ENCODE assay signal across 15 mouse cellular contexts in the genomic region with DNA sequence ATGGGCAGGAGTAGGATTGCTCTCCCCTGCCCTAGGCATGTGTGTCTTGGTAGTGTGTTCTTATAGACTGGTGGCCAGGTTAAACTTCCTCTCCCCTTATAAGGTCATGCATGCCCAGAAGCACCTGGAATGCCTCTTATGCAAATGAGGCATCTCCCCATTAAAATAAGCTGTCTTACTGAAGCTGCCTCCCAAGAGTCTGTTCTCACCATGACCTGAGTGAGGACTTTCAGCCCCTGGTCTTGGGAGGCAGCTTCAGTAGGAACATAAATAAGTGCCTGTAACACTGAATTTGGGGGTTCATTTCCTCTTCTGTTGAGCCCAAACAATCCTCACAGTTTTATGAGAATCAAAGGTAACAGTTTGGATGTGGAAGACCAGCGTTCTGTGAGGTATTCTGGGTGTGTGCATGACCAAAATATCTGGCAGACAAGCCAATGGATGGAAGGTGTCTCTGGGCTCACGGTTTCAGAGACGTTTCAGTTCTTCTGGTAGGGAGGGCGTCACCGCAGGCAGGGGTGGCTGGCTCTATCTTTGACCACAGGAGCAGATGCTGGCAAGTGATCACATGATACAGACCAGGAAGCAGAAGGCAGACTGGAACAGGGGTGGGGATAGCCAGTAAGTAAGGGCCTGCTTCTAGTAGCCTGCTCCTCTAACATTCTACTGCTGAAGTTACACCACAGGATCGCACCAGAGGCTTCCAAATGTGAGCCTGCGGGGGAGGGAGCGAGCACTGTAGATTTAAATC.
"Had no signal": no experiment of that assay in that cellular context is flagged by ENCODE, and none has a peak within 500 bp of the region (broad histone marks: within the 10 kb centered on the region; RNA-seq: fewer than 3 reads in every experiment).

No protein-coding gene starts in this region.

- H3K27ac ChIP-seq: kidney, embryonic 15.5 days; left cerebral cortex, adult 2 months; macrophage; midbrain, embryonic 10.5 days; midbrain, embryonic 15.5 days had no signal

- H3K4me2 ChIP-seq: kidney, embryonic 15.5 days; lung, embryonic 14.5 days; midbrain, embryonic 15.5 days had no signal

- H3K9ac ChIP-seq: kidney, embryonic 15.5 days; lung, embryonic 14.5 days; midbrain, embryonic 15.5 days had no signal

- H3K36me3 ChIP-seq: midbrain, embryonic 15.5 days had no signal

- H3K9me3 ChIP-seq: kidney, embryonic 15.5 days; midbrain, embryonic 10.5 days; midbrain, embryonic 15.5 days had no signal

- DNase-seq: kidney, adult 8-10 months; kidney, postnatal 10 days; kidney, postnatal 36 days; layer of hippocampus, postnatal 36 days; lung, embryonic 14.5 days; thymus, adult 18-20 months; thymus, postnatal 36 days had no signal

- H3K4me3 ChIP-seq: kidney, embryonic 15.5 days; left cerebral cortex, adult 2 months; megakaryocyte, embryonic 14.5 days; midbrain, embryonic 10.5 days; midbrain, embryonic 15.5 days had no signal

- H3K27me3 ChIP-seq: kidney, embryonic 15.5 days; megakaryocyte, embryonic 14.5 days; midbrain, embryonic 15.5 days had no signal

- ATAC-seq: intestine, postnatal 0 days; lung, postnatal 0 days; midbrain, embryonic 15.5 days had no signal
